Mouse (Mus musculus): ENCODE results near the gene Lrrc8d.
"Not testable (repeated sequence)": the region's sequence is repeated elsewhere in the genome, so short reads cannot be mapped to it uniquely, and the experiment has no call there.

Gene Lrrc8d

DNA sequence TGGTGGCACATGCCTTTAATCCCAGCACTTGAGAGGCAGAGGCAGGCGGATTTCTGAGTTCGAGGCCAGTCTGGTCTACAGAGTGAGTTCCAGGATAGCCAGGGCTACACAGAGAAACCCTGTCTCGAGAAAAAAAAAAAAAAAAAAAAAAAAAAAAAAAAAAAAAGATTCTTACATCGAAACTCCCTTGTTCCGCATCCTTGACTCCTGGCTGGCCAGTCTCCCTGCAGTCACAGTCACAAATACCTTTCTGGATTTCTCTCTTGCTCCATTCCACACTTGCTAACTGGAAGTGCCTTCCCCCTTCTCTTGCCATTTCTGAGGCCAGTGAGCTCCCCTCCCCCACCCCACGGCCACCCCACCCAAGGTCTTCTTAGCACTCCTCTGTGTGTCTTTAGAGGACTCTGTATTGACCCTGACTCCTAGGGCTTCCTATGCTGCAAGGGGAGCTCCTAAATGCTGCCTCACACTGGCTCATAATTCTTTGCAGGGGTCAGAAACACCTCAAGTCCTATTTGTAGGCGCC is 13.9 kb upstream of the Lrrc8d start:
- not testable (repeated sequence) for DNase-seq (ENCODE audit: low spot score)

- DNase-seq (ENCODE audit: low spot score), result no peak
These were observed 13.3 kb upstream of the Lrrc8d start for GRCm38 (mm10) chr5:105686331-105686995.

DNA sequence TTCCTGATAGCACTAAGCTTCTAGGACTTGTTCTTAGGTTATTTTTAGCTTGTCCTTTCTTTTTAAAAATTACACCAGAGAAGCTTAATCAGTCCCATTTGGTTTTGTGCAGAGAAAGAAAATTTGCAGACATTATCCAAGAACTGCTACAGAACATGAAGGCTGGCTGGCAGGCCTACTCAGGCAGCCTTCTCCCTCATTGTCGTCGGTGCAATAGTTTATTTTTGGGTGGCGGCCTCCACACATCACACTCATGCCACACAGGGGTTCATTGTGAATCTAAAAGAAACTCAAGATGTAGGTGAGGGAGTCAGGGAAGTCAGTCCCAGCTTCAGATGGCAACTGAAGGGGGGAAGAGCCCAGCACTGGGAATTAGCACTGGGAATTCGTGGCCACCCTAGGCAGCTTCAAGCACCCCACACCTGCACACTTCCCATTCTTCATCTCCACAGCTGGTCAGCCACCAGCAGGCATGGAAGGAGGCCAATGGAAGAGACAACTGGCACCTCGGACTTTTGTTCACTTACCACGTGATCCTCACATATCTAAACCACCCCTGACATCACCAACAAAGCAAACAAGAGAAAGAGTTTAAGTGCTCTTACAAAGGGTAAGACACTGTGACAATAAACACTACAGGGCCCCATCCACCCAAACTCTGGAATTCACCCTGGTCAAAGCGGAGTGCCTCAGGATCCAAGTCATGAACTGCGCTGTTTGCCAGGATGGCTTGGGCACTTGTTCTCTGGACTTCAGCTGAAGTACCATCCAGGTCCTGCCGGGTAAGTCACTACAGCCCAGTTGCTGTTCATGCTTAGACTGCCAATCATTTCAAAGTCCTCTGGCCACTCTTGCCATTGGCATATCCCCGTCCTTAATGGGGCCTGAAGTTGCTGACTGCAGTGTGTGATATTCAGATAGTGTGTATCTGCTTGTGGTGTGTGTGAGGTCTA is 9.0 kb upstream of the Lrrc8d start:
- DNase-seq (ENCODE audit: low spot score), result peak; percentile 36

GRCm38 (mm10) chr5:105691645-105692044 is 8.1 kb upstream of the Lrrc8d start:
- no peak for DNase-seq (ENCODE audit: low spot score)

DNA sequence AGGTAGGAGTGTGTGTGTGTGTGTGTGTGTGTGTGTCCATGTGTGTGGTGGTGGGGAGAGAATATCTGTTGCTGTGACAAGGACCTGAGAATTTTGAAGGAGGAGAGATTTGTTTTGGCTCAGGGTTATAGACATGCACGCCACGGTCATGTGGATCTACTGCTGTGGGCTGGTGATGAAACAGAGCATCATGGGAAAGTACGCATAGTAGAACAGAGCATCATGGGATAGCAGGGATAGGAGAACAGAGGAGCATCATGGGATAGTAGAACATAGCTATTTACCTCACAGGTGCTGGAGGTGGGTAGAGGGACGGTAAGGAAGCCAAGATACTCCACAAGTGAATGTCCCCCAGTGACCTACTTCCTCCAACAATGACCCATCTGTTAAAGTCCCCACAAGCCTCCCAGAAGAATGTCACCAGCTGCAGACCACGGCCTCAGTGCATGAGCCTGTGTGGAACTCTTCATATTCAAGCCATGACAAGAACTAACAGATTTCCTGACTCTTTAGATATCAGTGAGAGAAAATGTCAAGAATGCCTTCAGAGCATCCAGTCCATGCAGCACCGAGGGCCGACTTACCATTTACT is 5.3 kb upstream of the Lrrc8d start:
- DNase-seq (ENCODE audit: low spot score), result no peak

DNA sequence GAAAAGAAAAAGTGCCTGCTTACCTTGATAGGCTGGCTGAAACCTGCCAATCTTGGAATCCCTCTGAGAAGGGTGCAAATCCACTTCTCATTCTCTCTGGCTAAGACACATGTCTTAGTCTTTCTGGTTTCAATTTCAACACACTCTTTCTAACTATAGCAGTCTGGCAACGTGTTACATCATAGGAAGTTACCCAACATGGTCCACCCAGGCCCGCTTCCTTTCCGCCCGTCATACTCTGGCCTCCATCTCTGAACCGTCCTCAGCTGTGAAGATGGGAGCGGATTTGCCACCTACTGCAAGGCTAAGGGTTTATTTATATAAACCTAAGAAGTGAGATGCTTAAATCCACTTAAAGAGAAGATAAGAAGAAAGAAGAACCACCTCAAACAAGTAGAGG is 3.7 kb upstream of the Lrrc8d start:
- no peak for DNase-seq (ENCODE audit: low spot score)

GRCm38 (mm10) chr5:105697886-105698285 is 1.9 kb upstream of the Lrrc8d start:
- DNase-seq (ENCODE audit: low spot score), result no peak

GRCm38 (mm10) chr5:105698694-105699093 is 1.1 kb upstream of the Lrrc8d start:
- DNase-seq (ENCODE audit: low spot score), result no peak

GRCm38 (mm10) chr5:105700070-105700851 is 492 bp downstream of the Lrrc8d start:
- DNase-seq (ENCODE audit: low spot score), result peak; percentile 55

- DNase-seq (ENCODE audit: low spot score), result no peak
These were observed 1.6 kb downstream of the Lrrc8d start for GRCm38 (mm10) chr5:105701326-105701725.

- no peak for DNase-seq (ENCODE audit: low spot score)
These were observed 2.1 kb downstream of the Lrrc8d start for GRCm38 (mm10) chr5:105701844-105702243.

GRCm38 (mm10) chr5:105702580-105703285 is 3.0 kb downstream of the Lrrc8d start:
- no peak for DNase-seq (ENCODE audit: low spot score)

DNA sequence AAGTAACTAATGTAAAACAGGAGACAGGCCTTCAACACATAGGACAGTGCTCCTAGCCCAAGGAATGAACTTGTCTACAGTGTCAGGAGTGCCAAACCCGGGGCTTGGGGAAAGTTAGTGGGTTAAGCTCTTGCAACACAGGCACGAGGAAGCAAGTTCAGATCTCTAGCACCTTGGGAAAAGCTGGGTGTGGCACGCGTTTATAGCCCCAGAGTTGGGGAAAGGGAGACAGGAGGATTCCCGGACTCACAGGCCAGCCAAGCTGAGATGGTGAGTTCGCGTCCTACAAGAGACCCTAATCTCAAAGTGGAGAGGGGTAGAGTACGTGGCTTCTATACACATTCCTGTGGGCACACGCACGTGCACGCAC is 3.5 kb downstream of the Lrrc8d start:
- DNase-seq (ENCODE audit: low spot score), result no peak

DNA sequence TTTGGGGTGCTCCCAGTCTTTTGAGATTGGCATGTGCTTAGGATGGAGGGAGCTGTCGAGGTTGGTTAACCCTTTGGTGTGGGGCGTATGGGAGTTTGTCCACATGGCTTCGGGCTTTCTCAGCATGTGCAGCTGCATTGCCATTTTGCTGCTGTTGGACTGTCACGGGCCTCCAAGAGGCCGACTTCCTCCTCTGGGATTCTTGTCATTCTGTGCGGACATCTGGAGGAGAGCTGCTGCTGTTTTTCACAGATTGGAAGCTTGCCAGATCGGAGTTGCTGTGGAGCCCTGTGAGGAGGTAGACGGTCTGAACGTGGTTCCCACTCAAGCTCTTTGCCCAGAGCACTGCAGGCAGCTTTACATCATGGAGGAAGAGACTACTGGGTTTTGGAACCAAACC is 4.8 kb downstream of the Lrrc8d start:
- DNase-seq (ENCODE audit: low spot score), result no peak

GRCm38 (mm10) chr5:105706635-105707034 is 6.9 kb downstream of the Lrrc8d start:
- no peak for DNase-seq (ENCODE audit: low spot score)

DNA sequence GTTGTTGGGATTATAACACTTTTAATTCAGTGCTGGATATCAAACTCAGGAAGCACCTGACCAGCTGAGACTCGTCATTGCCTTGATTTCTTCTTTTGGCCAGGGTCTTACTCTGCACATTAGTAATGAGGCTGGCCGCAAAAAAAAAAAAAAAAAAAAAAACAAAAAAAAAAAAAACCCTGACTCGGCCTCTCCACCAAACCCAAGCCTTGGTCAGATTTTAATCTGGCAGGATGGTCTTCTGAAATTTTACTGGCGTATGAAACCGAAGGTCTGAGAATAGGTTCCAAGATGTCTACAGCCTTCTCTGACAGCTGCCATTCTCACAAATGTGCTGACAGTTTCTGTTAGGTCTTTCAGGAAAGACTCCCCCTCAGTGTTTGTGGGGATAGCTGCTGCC is 8.5 kb downstream of the Lrrc8d start:
- no peak for DNase-seq (ENCODE audit: low spot score)

- no peak for DNase-seq (ENCODE audit: low spot score)
These were observed 10.7 kb downstream of the Lrrc8d start for GRCm38 (mm10) chr5:105710473-105710872.

GRCm38 (mm10) chr5:105714446-105714845 is 14.7 kb downstream of the Lrrc8d start:
- DNase-seq (ENCODE audit: low spot score), result no peak

DNA sequence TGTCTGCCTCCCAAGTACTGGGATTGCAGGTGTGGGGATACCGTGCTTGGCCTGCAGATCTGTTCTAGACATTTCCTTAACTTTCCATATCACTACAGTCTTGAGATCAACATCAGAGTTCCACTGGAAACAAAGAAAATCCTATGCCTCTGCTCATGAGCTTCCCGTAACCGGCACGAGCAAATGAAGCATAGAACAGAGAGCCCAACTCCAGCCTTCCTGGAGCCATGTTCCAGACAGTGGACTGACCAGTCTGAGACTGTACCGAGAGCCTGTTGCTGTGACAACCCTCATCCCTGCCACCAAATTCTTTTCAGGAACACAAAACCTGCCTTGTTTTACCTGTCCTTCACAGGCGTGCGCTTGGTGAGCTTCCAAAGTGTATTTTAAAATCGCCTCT is 15.3 kb downstream of the Lrrc8d start:
- no peak for DNase-seq (ENCODE audit: low spot score)

DNA sequence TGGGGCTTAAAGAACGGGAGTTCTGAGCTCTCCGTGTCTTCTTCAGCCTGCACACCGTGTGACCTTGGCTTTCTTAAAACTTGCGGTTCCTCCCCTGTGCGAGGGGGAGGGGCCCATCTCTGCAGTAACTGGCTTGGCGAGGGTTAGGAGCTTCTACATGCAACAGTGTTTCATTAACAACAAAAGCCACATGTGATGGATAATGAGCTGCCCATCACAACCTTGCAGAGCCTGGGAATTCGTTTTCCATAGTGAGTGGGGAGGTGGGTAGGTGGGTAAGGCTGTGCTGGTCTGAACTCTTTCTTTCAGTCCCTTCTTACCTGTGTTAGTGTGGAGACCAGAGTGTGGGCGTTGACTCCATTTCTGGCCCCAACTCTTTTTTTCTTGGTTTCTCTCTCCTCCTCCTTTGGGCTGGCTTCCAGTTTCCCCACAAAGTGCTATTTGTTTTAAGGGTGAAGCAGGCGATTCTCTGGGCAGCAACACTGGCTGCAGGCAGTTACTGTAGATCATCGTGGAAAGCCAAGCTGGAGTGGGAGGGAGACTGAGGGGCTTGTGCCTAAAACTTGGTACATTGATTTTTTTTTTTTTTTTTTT is 15.9 kb downstream of the Lrrc8d start:
- DNase-seq (ENCODE audit: low spot score), result no peak

GRCm38 (mm10) chr5:105717294-105717693 is 17.5 kb downstream of the Lrrc8d start:
- DNase-seq (ENCODE audit: low spot score), result no peak
